Mouse (Mus musculus) CH12.LX (cell line): ENCODE data around the gene Wdr34.

Experiments used
- BHLHE40 ChIP-seq: IDR thresholded peaks from 2 replicates; pipeline ENCODE4 v1.6.1; 2011; ENCODE audit warnings: mild to moderate bottlenecking, low read depth, low read length, improper control_type of control experiment
- CTCF ChIP-seq, 2 experiments: IDR thresholded peaks in 1 of 2; conservative IDR thresholded peaks in 1 of 2; 2 replicates each; pipeline ENCODE4 v1.5.1; 2011 to 2012; ENCODE audit warnings: low read depth in 2 of 2, low read length in 2 of 2, improper control_type of control experiment in 1 of 2, inconsistent platforms in 1 of 2, mild to moderate bottlenecking in 1 of 2, moderate library complexity in 1 of 2
- E2F4 ChIP-seq: IDR thresholded peaks from 2 replicates; pipeline ENCODE4 v1.6.1; 2011; ENCODE audit warnings: low read depth, low read length, improper control_type of control experiment; ENCODE audit not compliant: insufficient replicate concordance
- MAZ ChIP-seq: IDR thresholded peaks from 2 replicates; pipeline ENCODE4 v1.6.1; 2012; ENCODE audit warnings: low read depth, mild to moderate bottlenecking, inconsistent platforms, low read length, improper control_type of control experiment, moderate library complexity
- NRF1 ChIP-seq: IDR thresholded peaks from 2 replicates; pipeline ENCODE4 v1.6.1; 2014; ENCODE audit warnings: low read depth, mild to moderate bottlenecking, inconsistent platforms, low read length, improper control_type of control experiment, moderate library complexity
- POLR2A ChIP-seq: IDR thresholded peaks from 2 replicates; pipeline ENCODE4 v1.6.1; 2011; ENCODE audit warnings: low read depth, mild to moderate bottlenecking, improper control_type of control experiment, low read length
- SIN3A ChIP-seq: IDR thresholded peaks from 2 replicates; pipeline ENCODE4 v1.6.1; 2012; ENCODE audit warnings: low read length, improper control_type of control experiment, inconsistent platforms
- TCF12 ChIP-seq: IDR thresholded peaks from 2 replicates; pipeline ENCODE4 v1.6.1; 2014; ENCODE audit warnings: low read depth, mild to moderate bottlenecking, inconsistent platforms, low read length, improper control_type of control experiment

DNA sequence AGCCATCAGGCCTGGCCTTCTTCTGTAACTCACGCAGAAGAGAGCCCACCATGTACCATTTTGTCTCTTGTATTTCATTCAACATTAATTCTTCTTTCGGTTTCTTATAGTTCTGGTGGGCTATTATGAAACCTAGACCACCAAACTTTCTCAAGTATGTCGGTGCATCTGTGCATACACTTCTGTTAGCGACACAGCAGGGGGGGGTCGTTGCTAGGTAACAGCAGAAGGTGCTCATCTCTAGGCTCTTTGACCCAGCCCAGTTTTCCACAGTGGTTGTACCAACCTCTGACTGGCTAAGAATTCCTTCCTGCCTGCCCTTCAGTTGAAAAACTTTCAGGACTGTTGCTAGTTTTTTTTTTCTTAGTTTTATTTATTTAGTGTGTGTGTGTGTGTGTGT lies 9.7 kb upstream of the Wdr34 start:
- TF ChIP-seq POLR2A = no peak
- TF ChIP-seq CTCF (conservative IDR thresholded peaks at IDR 0.05 in 1 of 2, IDR thresholded peaks at IDR 0.05 in 1 of 2; ENCODE audit: low read depth in 2 of 2, low read length in 2 of 2) = no peak
- TF ChIP-seq SIN3A = no peak
- no peak for TF ChIP-seq E2F4
- TF ChIP-seq NRF1 = no peak
- TF ChIP-seq BHLHE40 = no peak
- TF ChIP-seq MAZ = no peak
- no peak for TF ChIP-seq TCF12
